Mouse (Mus musculus) kidney, postnatal 25 days (tissue): ENCODE measurements at regions not wholly inside any gene's neighbourhood (a gene's known extent, or its start where the extent isn't known, plus 50 kb on each side); places are given as distances from the start of the nearest gene placed in this dataset.
A peak's percentile ranks its signal among the peaks of the same experiment; 100 is the strongest.
"Not testable (repeated sequence)": the region's sequence is repeated elsewhere in the genome, so short reads cannot be mapped to it uniquely, and the experiment has no call there.

Experiments
- DNase-seq, 2 experiments: peaks; one replicate each; pipeline ENCODE4 v3.0.0; 2021; ENCODE audit warnings: mixed read lengths in 2 of 2

DNA sequence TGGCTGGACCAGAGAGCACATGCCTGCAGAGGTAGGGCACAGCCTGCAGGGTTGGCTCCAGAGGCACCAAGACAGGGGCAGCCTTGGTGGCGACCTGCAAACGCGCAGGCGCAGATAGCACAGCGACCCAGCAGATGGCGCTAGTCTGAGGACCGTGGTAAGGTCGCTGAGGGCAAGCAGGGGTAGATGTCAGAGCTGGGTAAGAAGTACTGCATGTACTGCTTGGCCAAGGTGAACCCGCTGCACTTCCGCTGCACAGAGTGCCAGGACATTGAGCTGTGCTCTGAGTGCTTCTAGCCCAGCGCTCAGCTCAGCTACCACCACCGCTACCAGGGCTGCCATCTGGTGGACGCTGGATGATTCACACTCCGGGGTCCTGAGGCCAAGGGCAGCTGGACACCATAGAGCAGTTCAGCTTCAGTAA, 68.3 kb downstream of the Hsp90b1 start:
- DNase-seq = peak; percentile 86 to 89

DNA sequence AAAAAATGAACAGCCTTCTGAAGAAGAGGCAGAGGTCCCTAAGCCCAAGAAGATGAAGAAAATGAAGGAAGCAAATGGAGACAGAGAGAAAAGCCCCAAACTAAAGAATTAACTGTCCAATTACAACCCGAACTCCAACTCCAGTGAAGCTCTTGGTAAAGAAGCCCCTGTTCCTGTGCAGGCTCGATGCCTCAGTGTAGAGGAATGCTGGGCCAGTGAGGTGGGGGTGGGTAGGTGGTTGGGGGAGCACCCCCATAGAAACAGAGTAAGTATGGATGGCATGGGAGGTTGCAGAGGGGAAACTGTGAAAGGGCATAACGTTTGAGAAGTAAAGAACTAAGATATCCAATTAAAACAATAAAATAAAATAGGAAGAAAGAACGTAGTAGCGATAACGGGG, 68.8 kb downstream of the Hsp90b1 start:
- not testable (repeated sequence) for DNase-seq

DNA sequence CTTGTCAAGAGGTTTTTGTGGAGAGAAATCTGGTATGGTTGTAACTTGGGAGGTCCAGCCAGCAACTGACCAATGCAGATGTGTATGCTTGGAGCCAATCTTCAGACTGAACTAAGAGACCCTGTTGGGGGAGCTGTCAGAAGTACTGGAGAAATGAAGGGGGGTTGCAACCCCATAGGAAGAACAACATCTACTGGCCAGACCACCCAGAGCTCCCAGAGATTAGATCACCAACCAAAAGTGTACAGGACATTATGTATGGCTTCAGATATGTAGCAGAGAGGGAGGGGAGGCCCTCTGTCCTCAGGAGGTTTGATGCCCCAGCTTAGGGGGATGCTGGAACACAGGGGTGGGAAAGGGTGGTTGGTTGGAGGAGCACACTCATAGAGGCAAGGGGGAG, 78.6 kb downstream of the Hsp90b1 start:
- DNase-seq = not testable (repeated sequence)

DNA sequence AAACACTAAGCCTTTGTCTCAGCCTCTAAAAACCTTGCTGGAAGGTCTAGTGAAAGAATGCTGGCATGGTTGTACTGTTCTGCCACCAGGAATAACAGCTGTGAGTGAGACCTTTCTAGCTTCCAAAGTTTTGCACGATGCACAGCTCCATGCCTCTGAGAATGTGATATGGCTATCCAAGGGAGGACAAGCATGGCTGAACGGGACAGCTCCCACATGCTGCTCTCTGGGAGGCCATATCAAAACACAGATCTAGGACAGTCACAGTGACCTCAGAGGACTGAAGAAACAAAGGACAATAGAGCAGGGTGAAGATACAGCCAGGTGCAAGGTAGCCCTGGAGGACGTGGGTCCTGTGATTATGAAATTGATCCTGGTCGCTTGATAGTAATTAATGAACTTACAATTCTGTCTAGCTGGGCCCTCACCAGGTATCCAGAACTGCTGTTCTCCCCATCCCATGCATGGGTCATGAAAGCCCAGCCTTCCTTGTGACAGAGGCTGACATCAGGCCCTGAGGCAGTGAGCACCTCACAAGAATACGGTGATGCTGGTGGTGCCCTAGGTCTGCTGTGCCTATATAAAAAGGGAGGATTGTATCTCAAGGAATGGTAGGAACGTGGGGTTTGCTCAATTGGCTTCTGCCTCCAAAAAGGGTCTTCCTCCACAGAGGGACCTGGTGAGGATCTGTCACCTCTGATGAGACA, 87.2 kb downstream of the Hsp90b1 start:
- DNase-seq = not testable (repeated sequence)

DNA sequence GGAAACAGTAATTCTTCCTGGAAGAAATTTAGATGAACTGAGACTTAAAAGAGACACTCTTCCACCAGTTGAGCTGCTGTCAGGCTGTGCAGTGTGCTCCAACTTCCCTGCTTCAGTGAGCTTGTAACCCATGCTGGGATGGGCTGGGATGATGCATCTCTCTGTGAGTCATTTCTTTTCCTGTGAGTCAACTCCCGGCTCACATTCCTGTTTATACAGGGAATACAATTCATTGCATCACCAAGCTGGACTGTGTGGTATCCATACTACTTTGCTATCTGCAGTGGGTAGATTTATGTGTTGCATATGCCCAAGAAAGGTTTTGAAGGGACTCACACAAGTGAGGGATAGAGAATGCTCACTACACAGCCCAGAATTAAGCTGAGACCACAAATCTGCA, 93.0 kb downstream of the Hsp90b1 start:
- not testable (repeated sequence) for DNase-seq

DNA sequence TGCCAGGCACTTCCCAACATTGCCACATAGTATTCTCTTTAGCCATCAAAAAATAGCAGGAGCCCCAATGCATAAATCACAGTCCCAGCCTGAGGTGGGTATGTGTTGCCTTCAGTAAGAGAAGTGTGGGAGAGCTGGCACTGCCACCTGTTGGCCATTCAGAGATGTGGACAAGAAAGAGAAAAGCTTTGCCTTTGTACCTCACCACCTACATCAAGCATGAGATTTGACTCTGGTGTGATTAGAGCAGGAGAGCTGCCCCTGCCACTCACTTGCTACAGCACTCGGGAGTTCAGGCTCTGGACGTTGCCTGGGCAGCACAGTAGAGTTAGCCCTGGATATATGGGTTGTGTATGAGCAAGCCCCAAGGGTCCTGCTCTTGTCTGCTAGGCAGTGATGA, 95.3 kb downstream of the Hsp90b1 start:
- DNase-seq = peak in 1 of 2 experiments; percentile 3

DNA sequence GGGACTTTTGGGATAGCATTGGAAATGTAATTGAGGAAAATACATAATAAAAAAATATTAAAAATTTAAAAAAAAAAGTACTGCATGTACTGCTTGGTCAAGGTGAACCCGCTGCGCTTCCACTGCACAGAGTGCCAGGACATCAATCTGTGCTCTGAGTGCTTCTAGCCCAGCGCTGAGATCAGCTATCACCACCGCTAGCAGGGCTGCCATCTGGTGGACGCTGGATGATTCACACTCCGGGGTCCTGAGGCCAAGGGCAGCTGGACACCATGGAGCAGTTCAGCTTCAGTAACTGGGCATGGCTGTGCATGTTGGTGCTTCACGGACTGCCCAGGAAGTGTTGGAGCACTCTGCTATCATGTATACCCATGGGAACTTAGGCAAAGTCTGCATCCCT, 102.1 kb upstream of the Syn3 start:
- peak in 1 of 2 experiments; percentile 2 for DNase-seq

DNA sequence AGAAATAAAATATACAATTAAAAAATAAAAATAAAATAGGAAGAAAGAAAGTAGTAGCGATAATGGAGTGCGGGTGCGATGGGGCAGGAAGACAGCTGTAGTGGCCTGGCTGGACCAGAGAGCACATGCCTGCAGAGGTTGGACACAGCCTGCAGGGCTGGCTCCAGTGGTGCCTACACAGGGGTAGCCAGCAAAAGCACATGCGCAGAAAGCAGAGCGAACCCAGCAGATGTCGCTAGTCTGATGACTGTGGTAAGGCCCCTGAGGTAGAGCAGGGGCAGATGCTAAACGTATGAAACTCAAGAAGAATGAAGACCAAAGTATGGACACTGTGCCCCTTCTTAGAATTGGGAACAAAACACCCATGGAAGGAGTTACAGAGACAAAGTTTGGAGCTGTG, 101.3 kb upstream of the Syn3 start:
- peak in 1 of 2 experiments; percentile 20 for DNase-seq

DNA sequence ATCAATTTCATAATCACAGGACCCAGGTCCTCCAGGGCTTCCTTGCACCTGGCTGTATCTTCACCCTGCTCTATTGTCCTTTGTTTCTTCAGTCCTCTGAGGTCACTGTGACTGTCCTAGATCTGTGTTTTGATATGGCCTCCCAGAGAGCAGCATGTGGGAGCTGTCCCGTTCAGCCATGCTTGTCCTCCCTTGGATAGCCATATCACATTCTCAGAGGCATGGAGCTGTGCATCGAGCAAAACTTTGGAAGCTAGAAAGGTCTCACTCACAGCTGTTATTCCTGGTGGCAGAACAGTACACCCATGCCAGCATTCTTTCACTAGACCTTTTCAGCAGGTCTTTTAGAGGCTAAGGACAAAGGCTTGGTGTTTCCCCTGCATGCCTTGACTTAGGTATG, 91.5 kb upstream of the Syn3 start:
- DNase-seq = not testable (repeated sequence)

DNA sequence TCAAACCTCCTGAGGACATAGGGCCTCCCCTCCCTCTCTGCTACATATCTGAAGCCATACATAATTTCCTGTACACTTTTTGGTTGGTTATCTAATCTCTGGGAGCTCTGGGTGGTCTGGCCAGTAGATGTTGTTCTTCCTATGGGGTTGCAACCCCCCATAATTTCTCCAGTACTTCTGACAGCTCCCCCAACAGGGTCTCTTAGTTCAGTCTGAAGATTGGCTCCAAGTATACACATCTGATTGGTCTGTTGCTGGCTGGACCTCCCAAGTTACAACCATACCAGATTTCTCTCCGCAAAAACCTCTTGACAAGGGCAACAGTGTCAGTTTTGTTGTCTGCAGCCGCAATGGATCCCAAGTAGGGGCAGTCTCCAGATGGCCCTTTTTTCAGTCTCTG, 68.2 kb upstream of the Syn3 start:
- DNase-seq = not testable (repeated sequence)

DNA sequence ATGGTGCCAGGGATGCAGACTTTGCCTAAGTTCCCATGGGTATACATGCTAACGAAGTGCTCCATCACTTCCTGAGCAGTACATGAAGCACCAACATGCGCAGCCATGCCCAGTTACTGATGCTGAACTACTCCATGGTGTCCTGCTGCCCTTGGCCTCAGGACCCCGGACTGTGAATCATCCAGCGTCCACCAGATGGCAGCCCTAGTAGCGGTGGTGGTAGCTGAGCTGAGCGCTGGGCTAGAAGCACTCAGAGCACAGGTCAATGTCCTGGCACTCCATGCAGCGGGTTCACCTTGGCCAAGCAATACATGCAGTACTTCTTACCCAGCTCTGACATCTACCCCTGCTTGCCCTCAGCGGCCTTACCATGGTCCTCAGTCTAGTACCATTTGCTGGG, 57.1 kb upstream of the Syn3 start:
- DNase-seq = peak; percentile 50 to 51
